Mouse (Mus musculus) spleen, postnatal 4 days (tissue): ENCODE data around the gene Tdpoz1.
"Not testable (repeated sequence)": the region's sequence is repeated elsewhere in the genome, so short reads cannot be mapped to it uniquely, and the experiment has no call there.

Experiments
- DNase-seq, 2 experiments: peaks; one replicate each; pipeline ENCODE4 v3.0.0; 2022; ENCODE audit warnings: low spot score in 2 of 2

Gene Tdpoz1

GRCm38 (mm10) chr3:93676210-93676609 lies at the start of gene Tdpoz1:
Tdpoz1 (minus strand) TSS chr3:93676310.
- DNase-seq, result not testable (repeated sequence)

DNA sequence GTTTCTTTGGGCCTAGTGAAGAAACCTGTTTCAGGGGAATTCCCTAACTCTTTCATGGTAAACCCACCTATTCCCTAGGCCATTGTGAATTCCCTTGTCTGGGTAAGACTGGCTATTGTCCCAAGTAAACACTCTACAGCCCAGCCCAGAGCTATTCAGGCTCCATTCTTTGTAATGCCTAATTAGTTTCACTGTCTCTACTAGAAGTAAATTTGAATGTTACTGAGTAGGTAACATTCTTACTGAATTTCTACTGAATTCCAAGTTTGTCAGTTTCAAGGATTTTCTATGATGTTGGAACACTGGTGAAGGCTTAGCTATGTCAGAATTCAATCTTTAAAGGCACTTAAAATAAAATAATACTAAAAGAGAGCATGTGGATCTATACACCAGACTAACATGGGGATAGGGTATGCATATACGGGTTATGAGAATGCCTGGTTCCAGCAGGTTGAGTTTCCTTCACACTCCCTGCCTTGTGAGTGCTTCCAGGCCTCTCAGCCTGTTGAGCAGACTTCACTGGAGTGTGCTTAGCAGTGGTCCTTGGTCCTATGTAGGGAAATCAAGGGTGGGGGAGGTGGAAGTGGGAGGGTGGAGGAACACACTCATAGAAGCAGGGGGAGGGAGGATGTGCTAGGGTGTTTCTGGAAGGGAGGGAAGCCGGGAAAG lies 33.0 kb upstream of the Tdpoz1 start:
- DNase-seq, result not testable (repeated sequence)

DNA sequence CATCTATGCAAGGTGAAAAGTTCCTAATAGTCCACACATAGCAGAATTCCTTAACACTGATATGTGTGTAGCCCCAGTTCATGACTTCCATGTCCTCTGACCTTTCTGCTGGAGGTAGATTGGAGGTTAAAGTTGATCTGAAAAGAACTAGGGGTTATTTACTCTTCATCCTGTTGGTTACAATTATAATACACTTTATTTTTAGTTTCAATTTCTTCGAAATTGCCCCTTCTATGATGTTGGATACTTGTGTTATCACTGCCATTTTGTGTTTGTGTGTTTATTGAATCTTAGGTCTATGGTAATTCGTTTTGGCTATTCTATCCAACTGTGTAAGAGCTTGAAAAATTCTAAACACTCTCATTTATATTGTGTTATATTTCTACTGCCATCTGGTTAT lies 16.9 kb upstream of the Tdpoz1 start, which contains the start of gene Gm37596:
Gene Gm37596, minus strand, starts transcription at position 101 of the 400 bp plus-strand sequence.
- not testable (repeated sequence) for DNase-seq

DNA sequence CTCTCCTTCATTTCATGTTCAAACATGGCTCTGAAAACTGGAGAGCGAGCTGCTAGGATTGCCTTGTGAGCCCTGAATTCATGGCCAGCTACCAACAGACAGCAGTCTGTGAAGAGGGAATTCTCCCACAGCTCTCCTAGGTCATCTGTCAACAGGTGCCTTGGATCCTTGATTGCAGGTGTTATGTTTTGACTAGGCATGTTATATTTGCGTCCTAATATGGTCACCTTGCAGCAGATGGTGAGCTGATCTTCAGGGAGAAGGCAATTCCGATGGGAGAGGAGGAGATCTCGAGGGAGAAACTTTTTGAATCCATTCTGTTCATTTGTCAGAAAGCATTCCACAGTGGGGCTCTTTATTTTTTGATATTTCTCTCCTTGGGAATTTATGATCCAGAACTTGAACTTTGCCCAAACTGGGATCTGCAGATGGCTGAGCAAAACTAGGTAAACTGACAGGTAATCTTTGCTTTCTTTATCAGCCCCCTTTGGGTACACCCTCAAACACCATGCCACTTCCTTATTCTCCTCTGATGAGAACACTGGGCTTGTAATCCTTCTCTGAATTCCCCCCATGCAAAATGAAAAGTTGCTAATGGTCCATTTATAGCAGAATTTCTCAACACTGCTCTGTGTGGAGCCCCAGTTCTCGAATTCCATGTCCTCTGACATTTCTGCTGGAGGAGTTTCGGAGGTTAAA lies 5.2 kb downstream of the Tdpoz1 start:
- DNase-seq, result not testable (repeated sequence)

DNA sequence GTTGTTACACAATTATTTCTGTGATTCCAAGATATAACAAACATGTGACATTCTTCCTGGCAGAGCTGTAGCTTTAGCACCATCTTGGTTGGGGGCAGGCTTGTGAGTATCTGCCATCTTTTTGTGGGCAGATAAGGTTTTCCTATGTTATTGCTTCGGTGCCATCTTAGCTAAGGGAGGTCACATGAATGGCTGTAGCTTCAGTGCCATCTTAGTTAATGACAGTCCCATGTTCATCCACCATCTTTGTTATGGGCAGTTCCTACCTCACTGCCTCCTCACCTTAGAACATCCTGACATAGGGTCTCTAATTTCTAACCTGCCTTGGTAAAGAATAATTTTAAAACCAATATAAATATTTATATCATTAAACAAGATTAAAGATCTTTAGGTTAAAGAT lies 21.9 kb downstream of the Tdpoz1 start:
- no peak for DNase-seq

GRCm38 (mm10) chr3:93652586-93652985 lies 23.5 kb downstream of the Tdpoz1 start, which contains the start of gene Tdpoz2:
Tdpoz2 (minus strand) TSS chr3:93652686.
- no peak for DNase-seq

GRCm38 (mm10) chr3:93630917-93631714 lies 45.0 kb downstream of the Tdpoz1 start:
- not testable (repeated sequence) for DNase-seq
